Mouse (Mus musculus) heart, postnatal 0 days (tissue): ENCODE results near the gene 2010003K11Rik. TPM values are rescaled to one million over a fixed set of nuclear protein-coding genes. Genes with fewer than 3 reads are reported as not detected.

ENCODE experiments used
- ATAC-seq: fragments of 200-750 bp; cut with Nextera tagmentation; 2 replicates; pipeline ENCODE4 v1.8.0; 2017; ENCODE audit warnings: low read depth, moderate number of reproducible peaks, moderate library complexity; ENCODE audit not compliant: insufficient read depth
- DNase-seq: peaks from one replicate; pipeline ENCODE4 v3.0.0-alpha.2; 2016; ENCODE audit warnings: low spot score
- H3K27ac ChIP-seq: fragments of 300-500 bp; sonication (generic); 2 replicates; pipeline ENCODE4 v1.5.1; 2014; ENCODE audit warnings: low read depth, mild to moderate bottlenecking
- H3K27me3 ChIP-seq: fragments of 300-500 bp; sonication (generic); 2 replicates; pipeline ENCODE4 v1.6.1; 2014; ENCODE audit warnings: low read length, mixed read lengths; ENCODE audit not compliant: control insufficient read depth, insufficient read depth
- H3K36me3 ChIP-seq: fragments of 300-500 bp; sonication (generic); replicated peaks from 2 replicates; pipeline ENCODE4 v1.6.1; 2014; ENCODE audit warnings: low read length, mixed read lengths; ENCODE audit not compliant: control insufficient read depth, insufficient read depth
- H3K4me1 ChIP-seq: fragments of 300-500 bp; sonication (generic); 2 replicates; pipeline ENCODE4 v1.6.1; 2014; ENCODE audit warnings: antibody characterized with exemption; ENCODE audit not compliant: control insufficient read depth, insufficient read depth
- H3K4me2 ChIP-seq: fragments of 300-500 bp; sonication (generic); 2 replicates; pipeline ENCODE4 v1.6.1; 2014; ENCODE audit warnings: low read depth, mild to moderate bottlenecking, low read length, moderate library complexity
- H3K4me3 ChIP-seq: fragments of 300-500 bp; sonication (generic); 2 replicates; pipeline ENCODE4 v1.5.1; 2014; ENCODE audit warnings: low read depth, low read length
- H3K9ac ChIP-seq: fragments of 300-500 bp; sonication (generic); replicated peaks from 2 replicates; pipeline ENCODE4 v1.6.1; 2014; ENCODE audit warnings: low read depth, low read length, mixed read lengths
- H3K9me3 ChIP-seq: fragments of 300-500 bp; sonication (generic); replicated peaks from 2 replicates; pipeline ENCODE4 v1.6.1; 2016; ENCODE audit warnings: low read length; ENCODE audit not compliant: control insufficient read depth
- CTCF ChIP-seq: IDR thresholded peaks from 2 replicates; pipeline ENCODE4 v1.5.1; 2016; ENCODE audit warnings: antibody characterized with exemption, control low read depth, low read depth
- EP300 ChIP-seq: IDR thresholded peaks from 2 replicates; pipeline ENCODE4 v1.6.1; 2016; ENCODE audit warnings: antibody characterized with exemption, low read depth
- WGBS: fragments of 180-500 bp; shearing (Covaris S2); extraction: QIAGEN DNeasy Blood & Tissue Kit; methylation state at CpG from one replicate; pipeline ENCODE4 v1.1.7; 2014; 5-methylcytosine and 5-hydroxymethylcytosine counted together
- polyA plus RNA-seq: library from polyadenylated mRNA; unstranded; fragments of >200 nt; fragmentation: Nextera tagmentation; extraction: Ambion mirVana; gene quantifications from 2 replicates; pipeline ENCODE4 v1.2.1, GENCODE M21; 2015
- total RNA-seq: library from RNA; depleted of rRNA; stranded (reverse); fragments of >200 nt; gene quantifications from 2 replicates; pipeline ENCODE4 v1.2.3, GENCODE M21; 2014; ENCODE audit warnings: low replicate concordance

2010003K11Rik gene
- total and polyA plus RNA-seq, 2 experiments from 2014 or later = not detected

DNA sequence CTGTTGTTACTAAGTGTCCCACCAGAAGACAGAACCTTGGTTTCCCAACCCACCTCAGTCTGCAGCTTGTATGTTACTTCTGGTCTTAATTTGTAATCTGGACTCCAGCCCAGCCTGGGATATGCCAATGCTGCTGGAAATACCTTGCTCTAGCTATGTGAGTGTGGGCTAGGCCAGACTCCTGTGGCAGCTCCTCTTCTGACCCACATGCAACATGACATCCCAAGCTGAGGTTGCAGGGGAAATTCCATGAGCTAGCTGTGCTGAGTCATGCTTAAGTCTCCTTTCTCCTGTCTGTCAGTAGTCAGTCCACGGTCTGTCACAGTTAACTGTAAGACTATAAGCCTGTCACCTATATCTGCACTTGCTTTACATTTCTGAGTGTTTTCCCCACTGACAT is 19.1 kb upstream of the 2010003K11Rik start:
- 44% methylated on average over 1 of the region's 1 CpGs for WGBS
- Histone ChIP-seq H3K9me3 (no peaks in the 10 kb centered on the region), H3K4me2 (no peak overlapping the region), H3K27ac (no peak overlapping the region), H3K4me1 (peaks cover 4% of the 10 kb centered on the region; the same call in 1 of the 2 replicates), H3K36me3 (no peaks in the 10 kb centered on the region), H3K27me3 (no peaks in the 10 kb centered on the region), H3K9ac (no peak overlapping the region), H3K4me3 (no peak overlapping the region)
- DNase-seq = no peak
- no peak for TF ChIP-seq CTCF
- TF ChIP-seq EP300 = no peak
- no peak for ATAC-seq

DNA sequence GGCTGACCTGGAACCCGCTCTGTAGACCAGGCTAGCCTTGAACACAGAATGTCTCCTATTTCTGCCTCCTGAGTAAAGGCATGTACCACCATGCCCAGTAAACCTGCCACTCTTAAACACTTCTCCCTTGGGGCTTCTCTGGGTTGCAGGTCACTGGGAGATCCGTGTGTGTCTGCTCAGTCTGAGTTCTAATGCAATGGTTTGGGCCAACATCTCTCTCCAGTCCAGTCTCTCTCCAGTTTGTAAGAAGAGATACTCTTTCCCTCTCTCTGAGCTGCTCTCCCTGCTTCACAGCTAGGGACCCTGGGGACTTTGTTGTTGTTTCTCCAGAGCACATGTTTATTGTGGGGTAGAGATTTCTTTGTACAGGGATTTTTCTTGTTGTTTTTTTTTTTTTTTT is 17.9 kb upstream of the 2010003K11Rik start:
- WGBS = 66% methylated on average over 2 of the region's 2 CpGs
- no peak overlapping the region for H3K4me2 ChIP-seq
- H3K36me3 ChIP-seq = no peaks in the 10 kb centered on the region
- H3K27ac ChIP-seq = no peak overlapping the region
- peaks cover 4% of the 10 kb centered on the region; the same call in 1 of the 2 replicates for H3K4me1 ChIP-seq
- H3K27me3 ChIP-seq = no peaks in the 10 kb centered on the region
- H3K9ac ChIP-seq = no peak overlapping the region
- ATAC-seq (no peak), DNase-seq (no peak)
- no peak overlapping the region for H3K4me3 ChIP-seq
- no peak for TF ChIP-seq EP300
- TF ChIP-seq CTCF = no peak
- no peaks in the 10 kb centered on the region for H3K9me3 ChIP-seq

DNA sequence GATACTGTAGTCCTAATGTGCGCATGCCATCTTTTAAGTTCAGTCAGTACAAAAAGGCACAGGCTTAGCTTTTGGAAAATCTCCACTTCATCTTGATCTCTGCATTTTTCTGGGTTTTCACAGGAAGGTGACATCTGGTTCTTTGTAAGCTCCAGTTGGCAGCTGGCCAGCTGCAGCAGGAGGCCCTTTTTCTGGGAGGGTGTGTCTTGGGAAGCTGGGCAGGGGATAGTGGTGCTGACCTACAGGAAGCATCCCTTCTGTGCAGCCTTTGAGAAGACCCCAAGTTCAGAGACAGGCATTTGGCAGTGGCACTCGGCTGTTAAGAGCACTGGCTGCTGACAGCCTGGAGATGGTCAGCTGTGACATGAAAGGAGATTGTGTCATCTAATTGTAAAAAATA is 17.4 kb upstream of the 2010003K11Rik start:
- 45% methylated on average over 2 of the region's 2 CpGs for WGBS
- no peak overlapping the region for H3K27ac ChIP-seq
- ATAC-seq (no peak), DNase-seq (peak; percentile 22)
- H3K4me3 ChIP-seq = no peak overlapping the region
- peaks cover 9% of the 10 kb centered on the region for H3K4me1 ChIP-seq
- no peak overlapping the region for H3K4me2 ChIP-seq
- TF ChIP-seq EP300 (no peak), CTCF (no peak)
- no peaks in the 10 kb centered on the region for H3K9me3 ChIP-seq
- no peaks in the 10 kb centered on the region for H3K36me3 ChIP-seq
- no peaks in the 10 kb centered on the region for H3K27me3 ChIP-seq
- H3K9ac ChIP-seq = no peak overlapping the region

DNA sequence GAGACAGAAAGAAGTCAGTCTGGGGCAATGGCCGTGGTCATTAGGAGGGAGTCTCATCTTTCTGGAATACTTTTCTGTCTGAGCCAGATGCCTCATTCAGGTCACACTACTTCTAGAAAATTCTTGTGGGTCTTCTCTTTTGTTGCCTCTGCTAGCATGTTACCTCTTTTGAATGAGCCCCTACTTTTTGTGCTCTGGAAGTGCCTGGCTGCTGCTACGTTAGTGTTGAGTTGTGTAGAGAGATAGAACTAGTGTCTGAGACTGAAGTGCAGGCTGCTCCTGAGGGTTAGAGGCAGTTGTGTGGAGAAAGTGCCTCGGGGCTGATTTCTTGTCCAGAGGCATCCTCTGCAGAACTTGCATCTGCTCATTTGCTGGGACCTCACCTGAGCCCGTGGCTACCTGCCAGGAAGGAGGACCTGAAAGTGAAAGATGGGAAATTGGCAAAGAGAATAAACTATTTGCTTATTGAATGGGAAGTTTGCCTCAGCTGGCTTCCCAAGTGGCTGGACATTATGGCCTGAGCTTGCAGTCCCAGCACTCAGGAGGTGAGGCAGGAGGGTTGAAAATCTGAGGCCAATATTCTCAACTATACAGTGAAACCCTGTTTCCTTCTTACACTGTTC is 15.0 kb upstream of the 2010003K11Rik start:
- WGBS = 54% methylated on average over 4 of the region's 4 CpGs
- H3K27me3 ChIP-seq = no peaks in the 10 kb centered on the region
- DNase-seq (no peak), ATAC-seq (no peak)
- H3K4me1 ChIP-seq = peaks cover 15% of the 10 kb centered on the region
- no peak overlapping the region for H3K9ac ChIP-seq
- no peak overlapping the region for H3K27ac ChIP-seq
- no peaks in the 10 kb centered on the region for H3K9me3 ChIP-seq
- H3K4me2 ChIP-seq = no peak overlapping the region
- TF ChIP-seq CTCF = no peak
- no peak for TF ChIP-seq EP300
- H3K4me3 ChIP-seq = no peak overlapping the region
- no peaks in the 10 kb centered on the region for H3K36me3 ChIP-seq

DNA sequence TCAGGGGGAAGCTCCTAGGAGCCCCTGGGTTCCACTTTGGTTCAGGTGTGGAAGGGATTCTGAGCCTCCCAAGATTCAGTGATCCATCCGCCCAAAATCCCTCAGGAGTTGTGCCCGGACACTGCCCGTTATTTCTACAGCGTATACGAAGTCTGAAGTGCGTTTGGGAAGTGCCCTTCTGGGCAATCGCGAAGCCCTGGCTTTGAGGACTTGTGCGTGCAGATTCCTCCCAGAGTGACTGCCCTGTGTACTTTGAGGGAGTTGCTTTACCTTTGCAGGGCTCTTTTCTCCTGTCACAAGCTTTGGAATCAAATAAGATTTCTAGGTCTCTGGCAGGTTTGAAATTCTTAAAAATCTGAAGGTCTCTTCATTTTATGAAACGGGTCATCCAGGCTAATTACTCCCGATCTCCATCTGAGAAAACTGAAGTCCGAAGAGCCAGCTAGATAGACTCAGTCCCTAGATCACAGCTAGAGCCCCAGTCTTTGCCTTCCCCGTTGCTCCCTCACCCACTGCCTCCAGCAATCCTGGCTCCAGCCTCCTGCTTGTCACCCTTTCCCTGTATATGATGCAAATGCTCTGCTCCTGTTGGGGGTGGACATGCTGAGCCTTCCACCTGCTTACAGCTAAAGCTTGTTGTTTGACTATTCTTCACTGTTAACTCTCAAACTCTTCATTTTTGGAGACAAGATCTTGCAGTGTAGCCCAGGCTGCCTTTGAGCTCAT is 12.9 kb upstream of the 2010003K11Rik start:
- TF ChIP-seq EP300 (no peak), CTCF (no peak)
- WGBS = 9% methylated on average over 13 of the region's 13 CpGs

More for the DNA sequence above, 12.9 kb upstream of the 2010003K11Rik start:
- Histone ChIP-seq H3K9me3 (no peaks in the 10 kb centered on the region), H3K4me1 (peaks cover 15% of the 10 kb centered on the region), H3K36me3 (no peaks in the 10 kb centered on the region), H3K4me2 (peak overlapping the region; percentile 84), H3K27ac (no peak overlapping the region), H3K27me3 (no peaks in the 10 kb centered on the region), H3K9ac (no peak overlapping the region), H3K4me3 (peak overlapping the region; percentile 74)
- no peak for DNase-seq
- ATAC-seq = no peak
